Mouse (Mus musculus): ENCODE results near the gene Fmnl1.

GRCm38 (mm10) chr11:103174891-103175391 is 4.0 kb downstream of the Fmnl1 start:
- TF ChIP-seq CTCF (conservative IDR thresholded peaks at IDR 0.05; ENCODE audit: low read length) = no peak
- TF ChIP-seq NANOG (IDR thresholded peaks at IDR 0.05; ENCODE audit: borderline replicate concordance, low read length) = no peak

All from E14TG2a.4 (cell line).